Mouse (Mus musculus) MEL-GATA-1-ER (cell line): Measurements from ENCODE around the gene Tmsb10.

ENCODE experiments used
- DNase-seq: peaks from one replicate; pipeline ENCODE4 v3.0.0-alpha.2; 2012; ENCODE audit warnings: low read depth; ENCODE audit errors: extremely low read depth

Gene Tmsb10

DNA sequence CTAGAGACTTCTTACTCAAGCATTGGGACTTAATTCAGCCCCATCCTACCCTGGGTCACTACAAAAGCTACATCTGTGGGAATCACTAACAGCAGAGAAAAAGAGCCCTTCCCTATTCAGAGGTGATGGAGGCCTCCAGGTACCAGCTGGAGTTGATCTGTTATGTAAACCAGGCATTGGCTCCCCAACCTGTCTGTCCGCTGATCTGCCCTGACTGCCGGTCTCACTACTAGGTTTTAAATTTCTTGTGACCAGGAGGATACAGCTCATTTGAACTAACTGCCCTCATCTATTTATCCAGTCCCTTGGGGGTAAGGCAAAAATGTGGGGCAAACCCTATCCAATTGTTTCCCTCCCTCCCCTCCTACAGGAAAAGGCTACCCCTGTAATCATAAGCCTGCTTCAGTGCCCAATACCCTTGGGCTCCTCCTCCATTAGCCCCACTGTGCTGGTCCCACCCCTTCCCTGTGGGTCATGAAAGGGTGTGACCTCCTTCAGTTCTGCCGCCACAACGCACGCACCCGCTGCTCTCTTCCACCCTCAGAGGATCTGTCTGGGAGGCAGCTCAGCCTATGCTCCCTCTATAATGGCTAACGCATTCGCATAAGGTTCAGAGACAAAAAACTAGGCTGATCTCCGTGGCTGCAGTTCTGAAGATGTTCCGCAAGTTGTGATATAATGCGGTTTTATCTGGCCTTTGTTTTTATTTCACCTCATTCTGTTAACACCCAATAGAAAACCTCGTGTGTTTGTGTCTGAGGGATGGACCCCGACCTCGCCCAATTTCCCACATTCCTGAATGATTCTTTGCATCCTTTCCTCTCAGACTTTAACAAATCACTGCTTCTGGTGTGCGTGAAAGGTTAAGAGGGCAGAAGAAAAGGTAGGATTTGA lies 2.1 kb downstream of the Tmsb10 start:
- DNase-seq, result no peak

DNA sequence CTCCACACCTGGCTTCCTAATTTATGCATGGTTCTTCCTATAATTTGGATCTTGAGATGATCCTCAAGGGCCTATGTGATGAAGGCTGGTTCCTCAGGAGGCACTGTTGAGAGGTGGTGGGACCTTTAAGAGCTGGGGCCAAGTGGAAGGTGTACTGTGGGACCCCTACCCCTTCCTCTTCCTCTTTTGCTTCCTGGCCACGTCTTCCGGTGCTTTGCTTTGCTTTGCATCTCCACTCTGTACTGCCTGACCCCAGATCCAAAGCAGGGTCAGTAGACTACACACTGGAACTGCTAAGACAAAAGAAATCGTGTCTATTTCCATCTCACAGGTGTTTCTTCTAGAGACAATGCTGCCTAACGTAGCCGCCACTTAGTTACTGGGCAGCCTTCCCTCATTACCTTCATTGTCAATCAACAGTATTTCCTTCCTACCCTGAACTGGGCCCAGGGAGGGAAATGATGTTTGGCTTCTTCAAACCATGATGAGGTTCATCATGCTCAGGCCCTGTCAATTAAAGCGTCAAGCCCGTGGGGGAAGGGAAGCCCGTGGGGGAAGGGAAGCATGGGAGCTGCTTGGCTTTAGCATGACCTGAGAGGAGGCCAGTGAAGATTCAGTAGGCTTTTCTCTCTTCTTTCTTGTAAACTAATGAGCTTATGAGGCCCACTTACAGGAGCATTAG lies 2.9 kb downstream of the Tmsb10 start:
- no peak for DNase-seq

DNA sequence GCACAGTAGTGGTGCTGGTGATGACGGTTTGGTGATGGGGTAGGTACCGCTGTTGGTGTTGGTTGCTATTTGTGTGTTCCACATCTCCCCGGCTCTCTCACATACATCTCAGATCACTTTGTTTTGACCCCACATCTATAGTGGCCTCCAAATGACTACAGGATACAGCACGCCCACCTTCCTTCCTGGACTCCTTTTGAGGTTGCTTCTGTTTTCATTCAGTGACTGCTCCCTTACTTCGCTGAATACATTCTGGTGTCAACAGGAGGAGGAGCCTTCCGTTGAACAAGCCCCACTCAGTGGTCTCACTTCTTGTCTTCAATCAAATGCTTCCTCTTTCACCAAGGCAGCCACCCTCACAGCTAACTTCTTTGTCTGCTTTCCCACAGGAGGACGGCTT lies 3.8 kb downstream of the Tmsb10 start:
- DNase-seq, result no peak

DNA sequence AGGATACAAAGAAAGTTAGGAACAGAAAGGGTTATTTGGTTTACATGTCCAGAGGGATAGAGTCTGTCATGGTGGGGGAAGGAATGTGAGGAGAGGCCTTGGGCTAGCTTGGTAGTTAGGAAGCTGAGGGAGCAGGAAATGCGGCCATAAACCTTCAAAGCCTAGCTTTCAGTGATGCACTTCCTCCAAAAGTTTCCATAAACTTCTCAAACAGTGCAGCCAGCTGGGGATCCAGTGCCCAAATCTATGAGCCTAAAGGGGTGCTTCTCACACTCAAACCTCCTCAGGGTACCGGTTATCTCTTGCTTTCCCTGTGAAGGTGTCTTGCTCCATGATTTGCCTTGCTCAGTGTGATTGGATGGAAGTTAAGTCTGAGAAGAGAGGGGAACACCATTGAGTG lies 5.6 kb downstream of the Tmsb10 start:
- no peak for DNase-seq

DNA sequence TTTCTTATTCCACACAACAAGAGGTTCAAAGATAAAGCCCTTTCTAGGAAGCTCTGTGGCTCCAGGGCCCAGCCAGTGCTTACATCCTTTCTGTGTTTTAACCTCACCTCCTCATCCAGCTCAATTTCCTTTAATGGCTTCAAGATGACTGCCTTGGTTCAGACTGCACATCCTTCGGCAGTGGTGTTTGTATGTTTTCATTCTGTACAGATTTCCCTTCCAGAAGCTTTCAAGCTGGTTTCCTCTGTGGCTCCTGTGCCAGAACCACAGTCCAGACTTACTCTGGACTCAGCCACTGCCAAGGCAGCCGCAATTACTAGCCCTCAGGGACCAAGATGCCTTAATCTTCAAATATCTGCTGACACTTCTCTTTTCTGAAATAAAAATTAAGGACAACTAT lies 6.3 kb downstream of the Tmsb10 start:
- no peak for DNase-seq

DNA sequence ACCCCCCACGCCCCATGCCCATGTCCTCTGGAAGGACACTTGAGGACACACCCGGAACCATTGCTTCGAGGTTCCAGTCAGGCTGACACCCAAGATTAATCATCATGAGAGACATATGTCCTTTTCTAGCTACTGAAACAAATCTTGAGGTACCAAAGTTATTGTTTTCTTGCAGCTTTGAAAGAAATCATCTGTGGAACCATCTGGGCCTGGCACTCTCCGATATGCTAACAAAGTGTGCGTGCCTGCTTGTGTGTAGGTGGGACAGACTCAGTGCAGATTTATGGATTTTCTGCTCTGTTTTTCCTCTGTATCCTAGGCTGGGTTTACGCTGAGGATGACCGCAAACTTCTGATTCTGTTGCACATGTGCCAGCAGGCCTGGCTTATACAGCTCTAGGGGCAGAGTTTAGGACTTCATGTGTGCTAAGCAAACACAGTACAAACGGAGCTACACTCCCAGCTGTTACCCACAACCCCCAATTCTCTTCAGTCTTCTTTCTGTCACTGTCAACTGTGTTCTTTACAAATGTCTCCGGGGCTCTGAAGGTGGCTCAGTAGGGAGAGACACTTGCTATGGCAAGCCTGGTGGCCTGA lies 9.3 kb downstream of the Tmsb10 start:
- no peak for DNase-seq

DNA sequence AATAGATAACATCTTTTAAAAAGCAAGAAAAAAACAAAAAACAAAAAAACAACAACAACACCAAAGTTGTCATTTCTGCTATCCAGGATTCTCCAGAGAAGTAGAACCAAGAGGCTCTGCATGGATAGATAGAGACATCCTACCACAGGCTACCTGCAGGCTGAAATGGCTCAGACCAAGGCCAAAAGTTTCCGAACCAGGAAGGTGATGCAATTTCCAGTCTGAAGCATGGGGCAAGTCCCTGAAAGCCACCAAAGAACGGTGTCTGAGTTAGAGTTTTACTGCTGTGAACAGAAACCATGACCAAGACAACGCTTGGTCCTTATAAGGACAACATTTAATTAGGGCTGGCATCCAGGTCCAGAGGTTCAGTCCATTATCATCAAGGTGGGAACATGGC lies 10.2 kb downstream of the Tmsb10 start:
- DNase-seq, result no peak

DNA sequence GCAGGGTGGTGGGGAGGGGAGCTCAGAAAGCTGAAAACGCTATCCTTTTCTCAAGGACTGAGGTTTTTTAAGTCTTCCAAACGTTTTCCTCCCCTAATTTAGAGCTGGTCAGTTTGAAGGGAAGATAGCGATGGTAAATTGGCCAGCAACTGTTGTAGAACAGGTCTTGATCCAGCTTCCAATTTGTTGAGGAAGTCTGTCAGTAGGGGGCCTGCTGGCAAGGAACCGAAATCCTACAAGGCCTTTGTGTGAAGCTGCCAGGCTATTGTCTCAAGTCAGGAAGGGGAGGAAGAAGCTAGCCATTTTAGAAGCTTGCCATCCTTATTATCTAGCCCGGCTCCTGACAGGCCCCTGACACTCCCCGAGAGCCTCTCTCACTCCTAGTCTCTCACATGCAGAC lies 10.6 kb downstream of the Tmsb10 start:
- no peak for DNase-seq

DNA sequence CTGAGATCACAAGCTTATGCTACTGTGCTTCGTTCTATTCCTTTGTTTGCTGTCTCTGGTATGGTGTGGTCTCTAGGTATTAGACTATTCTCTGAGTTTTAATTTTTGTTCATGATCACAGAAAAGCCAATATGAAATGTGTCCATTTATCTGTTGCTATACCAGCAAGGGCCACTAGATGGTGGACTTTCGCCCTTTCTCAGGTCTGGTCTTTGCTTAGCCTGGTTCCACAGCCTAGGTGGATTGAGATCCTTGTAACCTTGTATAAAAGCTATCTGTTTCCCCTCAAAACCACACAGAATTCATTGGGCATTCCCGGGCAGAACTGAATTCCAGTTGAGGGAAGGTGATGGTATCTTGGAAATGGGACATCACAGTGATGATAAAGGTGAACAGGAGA lies 18.1 kb downstream of the Tmsb10 start:
- DNase-seq, result no peak

DNA sequence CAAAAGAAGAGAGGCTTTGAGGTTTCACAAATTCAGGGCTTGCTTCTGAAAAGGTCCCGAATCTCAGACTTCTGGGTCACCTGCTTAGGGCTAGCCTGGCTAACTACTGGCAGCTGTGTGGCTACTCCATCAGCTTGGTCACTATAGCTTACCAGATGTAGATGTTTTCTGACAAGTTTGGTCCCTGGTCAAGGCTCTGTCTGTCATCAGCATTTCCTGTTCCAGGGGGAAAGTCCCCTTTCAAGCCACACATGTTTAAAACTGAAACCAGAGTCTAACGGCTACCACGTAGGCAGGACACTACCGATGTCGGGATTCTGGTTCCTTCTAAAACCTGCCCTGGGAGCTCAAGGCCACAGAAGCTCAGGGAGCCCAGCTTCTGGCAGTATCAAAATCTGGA lies 20.7 kb downstream of the Tmsb10 start:
- no peak for DNase-seq

DNA sequence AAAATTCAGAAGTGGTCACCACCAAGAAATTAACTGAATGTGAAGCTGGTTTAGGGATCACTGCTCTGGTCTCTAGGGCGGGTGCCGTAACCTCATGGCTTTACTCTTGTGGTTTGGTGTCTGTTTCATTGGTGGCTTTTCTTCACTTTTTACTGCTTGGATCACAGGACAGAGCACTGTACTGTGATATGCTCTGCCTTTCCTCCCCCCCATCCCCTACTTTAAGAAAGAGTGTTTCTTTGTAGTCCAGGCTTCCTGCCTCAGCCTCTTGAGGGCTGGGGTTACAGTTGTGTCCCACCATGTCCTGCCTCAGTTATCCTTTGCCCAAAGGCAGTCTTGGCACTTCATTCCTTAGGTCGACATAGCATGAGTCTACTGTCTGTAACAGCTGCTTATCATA lies 21.1 kb downstream of the Tmsb10 start:
- no peak for DNase-seq

DNA sequence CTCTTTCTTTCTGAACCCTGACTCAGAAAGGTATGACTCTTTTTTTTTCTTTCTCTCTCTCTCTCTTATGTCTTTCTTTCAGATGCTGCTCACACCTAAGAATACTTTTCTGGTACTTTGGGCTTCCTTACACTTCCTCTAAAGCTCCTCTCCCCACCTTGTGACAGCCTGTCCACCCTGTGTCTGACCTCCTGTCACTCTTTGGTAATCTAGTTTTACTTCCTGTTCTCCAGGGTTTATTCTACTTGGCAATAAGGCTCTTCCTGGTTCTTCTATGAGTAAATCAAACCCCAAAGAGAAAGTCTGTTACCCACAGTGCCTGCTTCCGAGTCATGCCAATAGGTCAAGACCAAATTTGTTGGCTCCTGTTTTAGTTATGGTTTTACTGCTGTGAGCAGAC lies 25.6 kb downstream of the Tmsb10 start:
- no peak for DNase-seq

DNA sequence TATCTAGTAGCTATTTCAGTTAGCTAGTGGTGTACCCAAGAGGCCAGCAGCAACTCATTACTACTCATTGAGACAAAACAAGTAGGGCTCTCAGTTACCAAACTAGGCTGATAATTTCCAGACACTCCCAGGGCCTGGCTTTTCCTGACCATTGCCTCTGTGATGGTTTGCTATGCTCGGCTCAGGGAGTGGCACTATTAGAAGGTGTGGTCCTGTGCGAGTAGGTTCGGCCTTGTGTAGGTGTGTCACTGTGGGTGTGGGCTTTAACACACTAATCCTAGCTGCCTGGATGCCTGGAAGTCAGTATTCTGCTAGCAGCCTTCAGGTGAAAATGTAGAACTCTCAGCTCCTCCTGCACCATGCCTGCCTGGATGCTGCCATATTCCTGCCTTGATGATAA lies 27.0 kb downstream of the Tmsb10 start:
- no peak for DNase-seq

DNA sequence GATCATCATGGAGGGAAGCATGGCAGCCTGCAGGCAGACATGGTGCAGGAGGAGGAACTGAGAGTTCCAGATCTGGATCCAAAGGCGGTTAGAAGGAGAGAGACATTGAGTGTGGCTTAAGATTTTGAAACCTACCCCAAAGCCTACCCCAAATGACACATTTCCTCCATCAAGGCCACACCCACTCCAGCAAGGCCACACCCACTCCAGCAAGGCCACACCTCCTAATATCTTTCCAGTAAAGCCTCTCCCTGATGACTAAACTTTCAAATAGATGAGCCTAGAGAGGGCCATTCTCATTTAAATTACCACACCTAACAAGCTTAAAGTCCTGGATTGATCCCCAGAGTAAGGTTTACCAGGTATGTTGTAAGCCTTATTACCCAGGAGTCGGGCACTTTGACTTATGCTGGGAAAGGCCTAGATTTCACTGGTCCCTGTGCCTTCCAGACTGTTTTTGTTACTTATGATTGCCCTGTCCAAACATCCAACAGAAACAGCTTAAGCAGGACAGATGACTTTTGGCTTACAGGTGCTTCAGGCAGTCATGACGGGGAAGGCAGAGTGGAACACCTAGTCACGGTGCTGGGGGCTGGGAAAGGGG lies 28.7 kb downstream of the Tmsb10 start:
- DNase-seq, result no peak

DNA sequence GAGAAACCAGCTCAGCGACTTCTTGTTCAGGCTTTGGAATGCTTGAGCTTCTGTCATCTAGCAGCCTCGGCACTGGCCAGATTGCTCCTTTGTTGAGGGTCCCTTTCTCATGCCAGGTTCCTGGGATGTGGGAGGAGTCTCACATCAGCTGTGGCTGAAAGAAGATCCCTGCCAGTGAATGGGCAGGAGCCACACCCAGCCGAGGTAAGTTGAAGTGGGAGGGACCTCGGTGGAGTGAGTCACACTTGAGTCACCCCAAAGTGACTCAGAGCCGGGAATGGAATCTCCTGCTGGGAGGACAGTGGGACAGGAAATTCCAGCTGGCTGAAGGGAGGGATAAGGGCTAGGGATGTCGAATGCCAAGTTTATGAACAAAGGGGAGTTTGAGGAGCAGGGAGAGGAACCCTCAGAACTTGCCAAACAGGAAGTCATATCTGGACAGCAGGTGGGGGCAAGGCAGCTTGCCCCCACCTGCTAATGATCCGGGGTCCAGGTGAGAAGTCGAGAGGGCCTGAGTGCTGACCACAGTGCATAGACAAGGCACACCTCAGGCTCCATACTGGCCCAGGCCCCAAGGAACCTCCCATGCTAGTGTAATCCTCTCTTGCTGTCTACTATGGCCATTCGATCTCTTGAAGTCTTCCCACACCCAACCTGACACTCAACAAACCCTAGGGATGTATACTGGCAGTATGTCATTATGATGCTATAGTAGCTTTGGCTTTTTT lies 31.6 kb downstream of the Tmsb10 start:
- no peak for DNase-seq

DNA sequence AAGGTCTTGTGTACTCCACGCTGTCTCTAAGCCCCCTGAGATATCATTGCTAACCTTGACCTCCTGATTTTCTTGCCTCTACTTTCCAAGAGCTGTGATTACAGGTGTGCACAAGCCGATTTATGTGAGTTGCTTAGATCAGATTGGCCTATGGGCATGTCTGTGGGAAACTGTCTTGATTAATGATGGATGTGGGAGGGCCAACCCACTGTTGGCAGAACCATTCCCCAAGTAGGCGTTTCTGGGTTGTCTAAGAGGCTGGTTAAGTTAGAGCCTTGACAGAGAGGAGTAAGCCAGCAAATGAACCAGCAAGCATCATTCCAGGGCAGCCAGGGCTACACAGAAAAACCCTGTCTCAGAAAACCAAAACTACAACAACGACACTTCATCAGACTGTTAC lies 32.5 kb downstream of the Tmsb10 start:
- no peak for DNase-seq

DNA sequence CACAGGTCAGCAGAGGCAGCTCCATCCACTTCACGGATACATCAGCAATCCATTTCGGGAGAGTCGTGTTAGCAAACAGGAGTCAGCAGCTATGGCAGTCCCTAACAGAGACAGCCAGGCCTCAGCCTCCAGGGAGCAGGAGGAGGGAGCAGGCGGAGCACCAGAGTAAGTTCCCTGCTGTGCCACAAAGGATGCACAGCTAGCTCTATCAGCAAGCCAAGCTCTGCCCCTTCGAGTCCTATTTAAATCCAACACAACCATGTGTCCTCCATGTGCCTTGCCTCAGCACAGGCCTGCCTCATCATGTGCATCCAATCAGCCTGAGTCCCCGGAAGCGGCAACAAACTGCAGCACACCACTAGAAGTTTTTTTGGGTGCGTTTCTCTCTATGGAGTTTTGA lies 35.2 kb downstream of the Tmsb10 start:
- no peak for DNase-seq

DNA sequence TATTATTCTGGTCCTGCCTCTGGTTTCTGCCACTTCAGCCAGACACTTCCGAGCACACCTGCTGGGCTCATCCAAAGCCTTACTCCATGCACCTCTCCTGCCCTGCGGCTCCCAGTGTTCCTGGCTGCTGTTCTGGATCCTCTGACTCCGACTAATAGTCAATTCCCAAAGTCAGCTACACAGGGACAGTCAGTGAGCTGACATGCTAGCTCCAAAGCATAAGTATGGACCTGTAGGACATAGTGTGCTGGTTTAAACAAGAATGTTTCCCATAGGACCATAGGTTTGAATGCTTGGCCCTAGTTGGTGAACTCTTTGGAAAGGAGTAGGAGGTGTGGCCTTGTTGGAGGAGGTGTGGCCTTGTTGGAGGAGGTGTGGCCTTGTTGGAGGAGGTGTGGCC lies 37.5 kb downstream of the Tmsb10 start:
- DNase-seq, result no peak

DNA sequence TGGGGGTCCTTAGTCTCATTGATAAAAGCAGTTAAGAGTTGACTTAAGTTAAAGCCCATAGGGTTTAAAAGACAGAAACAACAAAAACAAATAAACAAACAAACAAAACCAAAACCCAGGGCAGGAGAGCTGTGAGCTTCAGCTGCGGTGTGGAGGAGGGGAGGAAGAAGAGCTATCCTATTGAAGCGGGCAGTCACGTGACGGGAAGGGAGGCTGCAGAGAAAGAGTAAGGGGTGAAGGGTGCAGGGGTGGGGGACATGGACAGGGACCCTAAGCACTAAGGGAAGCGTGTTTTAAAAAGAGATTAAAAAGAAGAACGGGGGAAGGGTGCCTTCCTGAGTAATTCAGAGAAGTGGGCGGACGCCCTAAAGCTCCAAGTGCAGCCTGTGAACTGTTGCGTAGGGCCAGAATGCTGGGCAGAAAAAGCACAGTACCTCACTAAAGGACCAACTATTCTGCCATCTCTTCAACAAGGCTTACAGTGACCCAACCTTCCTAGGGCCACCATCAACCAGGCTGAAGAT lies 40.0 kb downstream of the Tmsb10 start:
- DNase-seq, result no peak

DNA sequence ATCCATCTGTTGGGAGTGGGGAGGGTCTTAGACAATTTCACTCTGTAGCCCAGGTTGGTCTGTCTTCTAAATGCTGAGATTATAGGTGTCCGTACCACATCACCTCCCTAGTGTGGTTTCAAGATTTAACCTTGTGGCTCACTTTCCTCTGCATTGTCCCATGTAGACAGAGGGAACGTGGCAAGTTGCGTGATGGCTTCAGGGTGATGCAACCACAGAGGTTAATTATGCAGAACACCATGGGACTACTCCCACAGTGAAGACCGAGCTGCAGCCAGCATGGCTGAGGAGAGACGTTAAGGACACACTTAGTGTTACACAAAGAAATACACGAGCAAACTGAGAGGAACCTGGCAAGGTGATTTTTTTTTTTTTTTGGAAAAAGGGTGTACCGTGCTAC lies 42.2 kb downstream of the Tmsb10 start:
- DNase-seq, result no peak

DNA sequence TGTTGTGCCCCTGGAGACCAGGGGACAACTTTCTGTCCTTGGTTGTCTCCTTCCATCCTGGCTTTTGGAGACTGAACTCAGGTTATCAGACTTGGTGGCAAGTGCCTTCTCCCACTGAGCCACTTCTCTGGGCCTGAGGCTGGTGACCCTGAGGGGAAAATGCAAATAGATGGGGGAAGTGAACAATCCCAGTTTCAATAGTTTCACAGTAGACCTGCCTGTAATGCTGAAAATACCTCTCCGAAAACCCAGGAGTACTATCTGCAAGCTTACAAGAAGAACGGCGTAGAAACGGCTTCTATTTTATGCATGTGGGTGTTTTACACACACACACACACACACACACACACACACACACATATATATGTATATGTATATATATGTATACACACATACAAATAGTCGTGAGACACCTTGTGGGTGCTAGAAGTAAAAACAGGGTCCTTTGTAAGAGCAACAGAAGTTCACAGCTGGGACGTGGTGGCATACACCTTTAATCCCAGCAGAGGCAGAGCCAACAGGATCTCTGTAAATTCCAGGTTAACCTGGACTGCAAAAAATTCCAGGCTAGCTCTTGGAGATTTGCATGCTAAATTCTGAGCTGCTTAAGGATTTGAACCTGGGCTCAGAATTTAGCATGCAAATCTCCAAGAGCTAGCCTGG lies 44.3 kb downstream of the Tmsb10 start:
- DNase-seq, result no peak
